Comparison of ENCODE assay signal across 14 mouse cellular contexts in the genomic region with DNA sequence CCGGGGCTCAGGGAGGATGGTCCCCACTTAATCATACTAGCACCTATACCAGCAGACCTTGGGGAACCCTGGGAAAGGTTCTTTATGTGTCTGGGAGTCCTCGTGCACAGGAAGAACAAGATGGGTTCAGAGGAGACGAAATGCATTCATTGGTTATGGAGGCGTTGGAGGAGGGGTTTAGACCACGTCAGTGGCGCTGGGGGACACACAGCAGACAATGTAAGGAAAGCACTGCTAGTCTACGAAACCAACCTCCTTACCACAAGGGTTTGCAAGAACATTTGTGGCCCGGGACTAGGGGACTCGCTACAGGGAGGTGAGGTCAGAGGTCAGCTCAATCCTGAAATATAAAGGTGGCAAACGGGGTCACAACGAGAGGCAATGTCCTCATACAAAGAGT. TPM values are rescaled to one million over a fixed set of nuclear protein-coding genes. Genes with fewer than 3 reads are reported as not detected.
DNase-seq lines count a peak whose midpoint lies in the region; ATAC-seq and TF ChIP-seq lines count a peak whose summit lies in the region.
"Had no signal": no experiment of that assay in that cellular context is flagged by ENCODE, and none has a peak within 500 bp of the region (broad histone marks: within the 10 kb centered on the region; RNA-seq: fewer than 3 reads in every experiment).

No protein-coding gene starts in this region.

- peak overlapping the region; percentile 80; the same call in 1 of the 2 replicates for H3K4me2 ChIP-seq in heart, embryonic 13.5 days
- peak overlapping the region; percentile 47 for H3K4me2 ChIP-seq in hindbrain, embryonic 11.5 days (replicated peaks; ENCODE audit: low read depth, low read length)
- H3K4me2 ChIP-seq in midbrain, embryonic 16.5 days (ENCODE audit: low read length): peak overlapping the region; percentile 62

- 77% methylated on average over 11 of the region's 11 CpGs for WGBS in heart, embryonic 13.5 days
- whole genome bisulfite sequencing in hindbrain, embryonic 11.5 days: 42% methylated on average over 11 of the region's 11 CpGs
- 31% methylated on average over 11 of the region's 11 CpGs for WGBS in midbrain, embryonic 16.5 days

- peaks cover 6% of the 10 kb centered on the region; the same call in 1 of the 2 replicates for H3K27me3 ChIP-seq in heart, embryonic 13.5 days (replicated peaks)
- H3K27me3 ChIP-seq in hindbrain, embryonic 11.5 days (ENCODE audit: control insufficient read depth, insufficient read depth, low read length): no peaks in the 10 kb centered on the region
- no peaks in the 10 kb centered on the region for H3K27me3 ChIP-seq in midbrain, embryonic 16.5 days (ENCODE audit: control insufficient read depth, insufficient read depth, low read depth, low read length)
- H3K27me3 ChIP-seq: Patski had no signal

- TF ChIP-seq CTCF in cortical plate, adult 2 months (IDR thresholded peaks at IDR 0.05; ENCODE audit: extremely low read depth, insufficient read depth, low read length): no peak

- no peaks in the 10 kb centered on the region for H3K9me3 ChIP-seq in heart, embryonic 13.5 days
- H3K9me3 ChIP-seq in hindbrain, embryonic 11.5 days (ENCODE audit: control insufficient read depth, low read length): no peaks in the 10 kb centered on the region
- H3K9me3 ChIP-seq in midbrain, embryonic 16.5 days (replicated peaks; ENCODE audit: control insufficient read depth, low read length, poor library complexity, severe bottlenecking): no peaks in the 10 kb centered on the region
- H3K9me3 ChIP-seq: kidney, embryonic 15.5 days; megakaryocyte, embryonic 14.5 days had no signal

- H3K9ac ChIP-seq in heart, embryonic 13.5 days: no peak overlapping the region; the same call in 1 of the 2 replicates
- peak overlapping the region; percentile 58 for H3K9ac ChIP-seq in hindbrain, embryonic 11.5 days (ENCODE audit: low read depth, low read length)
- peak overlapping the region; percentile 67 for H3K9ac ChIP-seq in midbrain, embryonic 16.5 days (ENCODE audit: low read depth, low read length)
- H3K9ac ChIP-seq: kidney, embryonic 15.5 days; liver, embryonic 14.5 days had no signal

- H3K4me3 ChIP-seq in heart, embryonic 13.5 days: no peak overlapping the region
- H3K4me3 ChIP-seq in cortical plate, adult 2 months (ENCODE audit: insufficient read depth, low read length): peak overlapping the region; percentile 30; the same call in 1 of the 2 replicates
- no peak overlapping the region for H3K4me3 ChIP-seq in hindbrain, embryonic 11.5 days (ENCODE audit: low read depth, low read length)
- peak overlapping the region; percentile 28; the same call in 1 of the 2 replicates for H3K4me3 ChIP-seq in midbrain, embryonic 16.5 days (ENCODE audit: low read depth, low read length)

- no peak overlapping the region for H3K27ac ChIP-seq in heart, embryonic 13.5 days (replicated peaks)
- peak overlapping the region; percentile 33; the same call in 1 of the 2 replicates for H3K27ac ChIP-seq in cortical plate, adult 2 months (ENCODE audit: insufficient read depth, low read length)
- H3K27ac ChIP-seq in hindbrain, embryonic 11.5 days (ENCODE audit: low read depth, low read length): peak overlapping the region; percentile 96
- peak overlapping the region; percentile 96 for H3K27ac ChIP-seq in midbrain, embryonic 16.5 days (ENCODE audit: low read length)
- H3K27ac ChIP-seq: liver, embryonic 14.5 days had no signal

- peaks cover 3% of the 10 kb centered on the region; the same call in 1 of the 2 replicates for H3K36me3 ChIP-seq in heart, embryonic 13.5 days
- H3K36me3 ChIP-seq in hindbrain, embryonic 11.5 days (ENCODE audit: control insufficient read depth, insufficient read depth, low read length): no peaks in the 10 kb centered on the region
- no peaks in the 10 kb centered on the region for H3K36me3 ChIP-seq in midbrain, embryonic 16.5 days (ENCODE audit: control insufficient read depth, insufficient read depth, low read length)
- H3K36me3 ChIP-seq: kidney, embryonic 15.5 days had no signal

- H3K4me1 ChIP-seq in heart, embryonic 13.5 days: peaks cover 68% of the 10 kb centered on the region
- peaks cover 3% of the 10 kb centered on the region; the same call in 1 of the 2 replicates for H3K4me1 ChIP-seq in cortical plate, adult 2 months (ENCODE audit: control insufficient read depth, insufficient read depth, low read length)
- peaks cover 39% of the 10 kb centered on the region for H3K4me1 ChIP-seq in hindbrain, embryonic 11.5 days (replicated peaks; ENCODE audit: control insufficient read depth, insufficient read depth, low read length)
- peaks cover 55% of the 10 kb centered on the region for H3K4me1 ChIP-seq in midbrain, embryonic 16.5 days (ENCODE audit: control insufficient read depth, insufficient read depth, low read length)

- ATAC-seq in heart, embryonic 13.5 days (ENCODE audit: extremely low read depth, insufficient number of reproducible peaks, low FRiP score, low TSS enrichment): no peak
- ATAC-seq in hindbrain, embryonic 11.5 days (ENCODE audit: low FRiP score): no peak
- ATAC-seq in midbrain, embryonic 16.5 days: peak; percentile 40

- DNase-seq in heart, adult 11 months: no peak
- DNase-seq in hindbrain, embryonic 11.5 days (ENCODE audit: low spot score): peak; percentile 35
- no peak for DNase-seq in ovary, postnatal 36 days (ENCODE audit: low spot score)
- no peak for DNase-seq in right cerebral cortex, postnatal 36 days (ENCODE audit: low spot score in 2 of 2)
- DNase-seq in thymus, adult 18-20 months: no peak

- no peak for TF ChIP-seq POLR2A in cortical plate, adult 2 months (IDR thresholded peaks at IDR 0.05; ENCODE audit: extremely low read depth, insufficient read depth, low read length)

RNA-seq across cellular contexts. Expression of a gene that starts 17.3 kb away (rescaled TPM):
- 18.4 and 19.3 TPM in 2 replicates for polyA plus RNA-seq in heart, embryonic 13.5 days (2015; fragmentation: Nextera tagmentation; extraction: Ambion mirVana)
- polyA plus RNA-seq in cortical plate, adult 2 months (2012; rRNA removed): 17.5 and 17.8 TPM in 2 replicates
- 57.9 and 61.8 TPM in 2 replicates for polyA plus RNA-seq in hindbrain, embryonic 11.5 days (2014; fragmentation: Nextera tagmentation; extraction: Ambion mirVana)
- polyA plus RNA-seq in midbrain, embryonic 16.5 days (2015; fragmentation: Nextera tagmentation; extraction: Ambion mirVana): 21.8 and 22.6 TPM in 2 replicates

RNA-seq across cellular contexts. Expression of a gene that starts 32.5 kb away (rescaled TPM):
- 63.8 and 68.8 TPM in 2 replicates for polyA plus RNA-seq in heart, embryonic 13.5 days (2015; fragmentation: Nextera tagmentation; extraction: Ambion mirVana)
- 32.7 and 33.3 TPM in 2 replicates for polyA plus RNA-seq in cortical plate, adult 2 months (2012; rRNA removed)
- 61.6 and 70.6 TPM in 2 replicates for polyA plus RNA-seq in hindbrain, embryonic 11.5 days (2014; fragmentation: Nextera tagmentation; extraction: Ambion mirVana)
- 65.2 and 67.4 TPM in 2 replicates for polyA plus RNA-seq in midbrain, embryonic 16.5 days (2015; fragmentation: Nextera tagmentation; extraction: Ambion mirVana)

RNA-seq across cellular contexts. Expression of a gene that starts 32.7 kb away (rescaled TPM):
- 61.7 and 75.3 TPM in 2 replicates for polyA plus RNA-seq in heart, embryonic 13.5 days (2015; fragmentation: Nextera tagmentation; extraction: Ambion mirVana)
- 23.6 and 24.3 TPM in 2 replicates for polyA plus RNA-seq in cortical plate, adult 2 months (2012; rRNA removed)
- polyA plus RNA-seq in hindbrain, embryonic 11.5 days (2014; fragmentation: Nextera tagmentation; extraction: Ambion mirVana): 88.8 and 91.3 TPM in 2 replicates
- polyA plus RNA-seq in midbrain, embryonic 16.5 days (2015; fragmentation: Nextera tagmentation; extraction: Ambion mirVana): 66.3 and 73.0 TPM in 2 replicates

RNA-seq across cellular contexts. Expression of a gene that starts 35.2 kb away (rescaled TPM):
- not detected in 2 replicates for polyA plus RNA-seq in heart, embryonic 13.5 days (2015; fragmentation: Nextera tagmentation; extraction: Ambion mirVana)
- polyA plus RNA-seq in cortical plate, adult 2 months (2012; rRNA removed): 0.04 TPM in 1 of 2 replicates, not detected in the other
- polyA plus RNA-seq in hindbrain, embryonic 11.5 days (2014; fragmentation: Nextera tagmentation; extraction: Ambion mirVana): not detected in 2 replicates
- 0.09 TPM in 1 of 2 replicates, not detected in the other for polyA plus RNA-seq in midbrain, embryonic 16.5 days (2015; fragmentation: Nextera tagmentation; extraction: Ambion mirVana)
- polyA plus RNA-seq: heart, embryonic 16.5 days; kidney, embryonic 15.5 days; liver, embryonic 14.5 days; Patski; stomach, postnatal 0 days had no signal

RNA-seq across cellular contexts. Expression of a gene that starts 41.7 kb away (rescaled TPM):
- 32.2 and 35.5 TPM in 2 replicates for polyA plus RNA-seq in heart, embryonic 13.5 days (2015; fragmentation: Nextera tagmentation; extraction: Ambion mirVana)
- 34.8 and 39.8 TPM in 2 replicates for polyA plus RNA-seq in cortical plate, adult 2 months (2012; rRNA removed)
- 37.0 and 38.6 TPM in 2 replicates for polyA plus RNA-seq in hindbrain, embryonic 11.5 days (2014; fragmentation: Nextera tagmentation; extraction: Ambion mirVana)
- polyA plus RNA-seq in midbrain, embryonic 16.5 days (2015; fragmentation: Nextera tagmentation; extraction: Ambion mirVana): 56.1 and 56.2 TPM in 2 replicates

Comparison
In these comparisons a context has a peak if more than half of its experiments do, and no peak if none do; other contexts are left out.
1. H3K4me3 ChIP-seq: peak in cortical plate, adult 2 months (single experiment) and midbrain, embryonic 16.5 days (single experiment); none in heart, embryonic 13.5 days (single experiment) and hindbrain, embryonic 11.5 days (single experiment).
2. Peak in every context shown above with its lines, with median percentiles within 50 percentile points of each other: H3K4me2 ChIP-seq.